Mouse (Mus musculus) embryonic facial prominence, embryonic 13.5 days (tissue): ENCODE data around the gene Gpatch3. TPM values are rescaled to one million over a fixed set of nuclear protein-coding genes. Genes with fewer than 3 reads are reported as not detected.

ENCODE experiments used
- ATAC-seq: fragments of 200-750 bp; cut with Nextera tagmentation; 2 replicates; pipeline ENCODE4 v1.8.0; 2017; ENCODE audit warnings: low read depth; ENCODE audit not compliant: insufficient number of reproducible peaks, insufficient read depth, low FRiP score, low TSS enrichment
- H3K27ac ChIP-seq: fragments of 300-500 bp; sonication (generic); 2 replicates; pipeline ENCODE4 v1.5.1; 2015; ENCODE audit warnings: moderate library complexity, mild to moderate bottlenecking, inconsistent platforms
- H3K27me3 ChIP-seq: fragments of 300-500 bp; sonication (generic); 2 replicates; pipeline ENCODE4 v1.6.1; 2015; ENCODE audit warnings: mild to moderate bottlenecking, inconsistent platforms
- H3K36me3 ChIP-seq: fragments of 300-500 bp; sonication (generic); 2 replicates; pipeline ENCODE4 v1.6.1; 2015; ENCODE audit warnings: mild to moderate bottlenecking, inconsistent platforms
- H3K4me1 ChIP-seq: fragments of 300-500 bp; sonication (generic); 2 replicates; pipeline ENCODE4 v1.6.1; 2015; ENCODE audit warnings: inconsistent platforms
- H3K4me2 ChIP-seq: fragments of 300-500 bp; sonication (generic); 2 replicates; pipeline ENCODE4 v1.6.1; 2015; ENCODE audit warnings: moderate library complexity, mild to moderate bottlenecking, inconsistent platforms
- H3K4me3 ChIP-seq: fragments of 300-500 bp; sonication (generic); 2 replicates; pipeline ENCODE4 v1.5.1; 2015; ENCODE audit warnings: mild to moderate bottlenecking, inconsistent platforms
- H3K9ac ChIP-seq: fragments of 300-500 bp; sonication (generic); 2 replicates; pipeline ENCODE4 v1.6.1; 2015; ENCODE audit warnings: mild to moderate bottlenecking, inconsistent platforms
- H3K9me3 ChIP-seq: fragments of 300-500 bp; sonication (generic); 2 replicates; pipeline ENCODE4 v1.6.1; 2016; ENCODE audit warnings: inconsistent platforms
- WGBS: fragments of 180-500 bp; shearing (Covaris S2); methylation state at CpG from one replicate; pipeline ENCODE4 v1.1.7; 2015; ENCODE audit warnings: mixed read lengths; 5-methylcytosine and 5-hydroxymethylcytosine counted together
- polyA plus RNA-seq: library from polyadenylated mRNA; unstranded; fragments of >200 nt; fragmentation: Nextera tagmentation; extraction: Ambion mirVana; gene quantifications from 2 replicates; pipeline ENCODE4 v1.2.1, GENCODE M21; 2015

Gene Gpatch3
- polyA plus RNA-seq = 9.5 and 9.9 TPM in 2 replicates

- Histone ChIP-seq H3K27ac (peak within 1 kb of the TSS; percentile 85), H3K4me3 (peak within 1 kb of the TSS; percentile 95), H3K9ac (peak within 1 kb of the TSS; percentile 93), H3K9me3 (no peaks in the 10 kb centered on the region), H3K36me3 (peaks cover 14% of the 10 kb centered on the region), H3K4me1 (peaks cover 9% of the 10 kb centered on the region), H3K4me2 (peak within 1 kb of the TSS; percentile 88), H3K27me3 (no peaks in the 10 kb centered on the region)
- ATAC-seq = peak; percentile 81
- 7% methylated on average over 44 of the region's 44 CpGs for WGBS
Observed at GRCm38 (mm10) chr4:133574070-133574842, at the start of gene Gpatch3. Gene Gpatch3, plus strand, starts transcription at chr4:133574745.

- Histone ChIP-seq H3K4me2 (no peak overlapping the region), H3K4me1 (no peaks in the 10 kb centered on the region), H3K27ac (no peak overlapping the region), H3K27me3 (no peaks in the 10 kb centered on the region; the same call in 1 of the 2 replicates), H3K9ac (no peak overlapping the region), H3K9me3 (no peaks in the 10 kb centered on the region), H3K36me3 (peaks cover 58% of the 10 kb centered on the region), H3K4me3 (no peak overlapping the region)
- WGBS = 74% methylated on average over 16 of the region's 16 CpGs
- no peak for ATAC-seq
Observed at GRCm38 (mm10) chr4:133527788-133528187, 46.8 kb upstream of the Gpatch3 start.

- H3K27ac ChIP-seq = no peak overlapping the region
- H3K27me3 ChIP-seq = no peaks in the 10 kb centered on the region
- H3K36me3 ChIP-seq = peaks cover 99% of the 10 kb centered on the region
- no peaks in the 10 kb centered on the region for H3K4me1 ChIP-seq
- no peak overlapping the region for H3K4me3 ChIP-seq
- WGBS = 88% methylated on average over 3 of the region's 3 CpGs
- H3K9me3 ChIP-seq = no peaks in the 10 kb centered on the region
- H3K4me2 ChIP-seq = no peak overlapping the region
- no peak for ATAC-seq
- no peak overlapping the region for H3K9ac ChIP-seq
Observed at GRCm38 (mm10) chr4:133532777-133533176, 41.8 kb upstream of the Gpatch3 start.

DNA sequence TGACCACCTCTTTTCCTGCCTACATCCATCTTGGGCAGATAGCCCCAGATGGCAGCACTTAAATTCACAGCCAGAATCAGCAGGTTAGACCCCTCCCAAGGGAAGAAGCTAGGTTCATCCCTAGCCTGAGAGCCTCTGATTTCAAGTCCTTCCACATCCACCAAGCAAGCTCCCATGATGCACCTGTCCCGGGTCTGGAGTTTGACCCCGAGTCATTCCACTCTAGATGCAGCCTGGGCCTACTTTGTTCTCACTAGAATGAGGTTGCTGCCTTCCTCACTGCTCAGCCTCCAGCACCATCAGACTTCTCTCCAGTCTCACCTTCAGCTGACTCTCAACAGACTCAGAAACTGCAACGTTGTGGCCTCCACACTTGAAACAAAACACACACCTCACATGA, 38.5 kb upstream of the Gpatch3 start:
- Histone ChIP-seq H3K36me3 (peaks cover 98% of the 10 kb centered on the region), H3K27ac (no peak overlapping the region), H3K4me1 (no peaks in the 10 kb centered on the region), H3K9ac (no peak overlapping the region), H3K4me3 (no peak overlapping the region), H3K27me3 (no peaks in the 10 kb centered on the region), H3K9me3 (no peaks in the 10 kb centered on the region), H3K4me2 (no peak overlapping the region)
- ATAC-seq = no peak
- 89% methylated on average over 3 of the region's 3 CpGs for WGBS

GRCm38 (mm10) chr4:133536652-133537051, 37.9 kb upstream of the Gpatch3 start:
- 92% methylated on average over 5 of the region's 5 CpGs for WGBS
- no peak overlapping the region for H3K4me2 ChIP-seq
- H3K4me1 ChIP-seq = no peaks in the 10 kb centered on the region
- no peak overlapping the region for H3K27ac ChIP-seq
- H3K36me3 ChIP-seq = peaks cover 98% of the 10 kb centered on the region
- no peaks in the 10 kb centered on the region for H3K27me3 ChIP-seq
- H3K4me3 ChIP-seq = no peak overlapping the region
- no peak for ATAC-seq
- no peak overlapping the region for H3K9ac ChIP-seq
- no peaks in the 10 kb centered on the region for H3K9me3 ChIP-seq

DNA sequence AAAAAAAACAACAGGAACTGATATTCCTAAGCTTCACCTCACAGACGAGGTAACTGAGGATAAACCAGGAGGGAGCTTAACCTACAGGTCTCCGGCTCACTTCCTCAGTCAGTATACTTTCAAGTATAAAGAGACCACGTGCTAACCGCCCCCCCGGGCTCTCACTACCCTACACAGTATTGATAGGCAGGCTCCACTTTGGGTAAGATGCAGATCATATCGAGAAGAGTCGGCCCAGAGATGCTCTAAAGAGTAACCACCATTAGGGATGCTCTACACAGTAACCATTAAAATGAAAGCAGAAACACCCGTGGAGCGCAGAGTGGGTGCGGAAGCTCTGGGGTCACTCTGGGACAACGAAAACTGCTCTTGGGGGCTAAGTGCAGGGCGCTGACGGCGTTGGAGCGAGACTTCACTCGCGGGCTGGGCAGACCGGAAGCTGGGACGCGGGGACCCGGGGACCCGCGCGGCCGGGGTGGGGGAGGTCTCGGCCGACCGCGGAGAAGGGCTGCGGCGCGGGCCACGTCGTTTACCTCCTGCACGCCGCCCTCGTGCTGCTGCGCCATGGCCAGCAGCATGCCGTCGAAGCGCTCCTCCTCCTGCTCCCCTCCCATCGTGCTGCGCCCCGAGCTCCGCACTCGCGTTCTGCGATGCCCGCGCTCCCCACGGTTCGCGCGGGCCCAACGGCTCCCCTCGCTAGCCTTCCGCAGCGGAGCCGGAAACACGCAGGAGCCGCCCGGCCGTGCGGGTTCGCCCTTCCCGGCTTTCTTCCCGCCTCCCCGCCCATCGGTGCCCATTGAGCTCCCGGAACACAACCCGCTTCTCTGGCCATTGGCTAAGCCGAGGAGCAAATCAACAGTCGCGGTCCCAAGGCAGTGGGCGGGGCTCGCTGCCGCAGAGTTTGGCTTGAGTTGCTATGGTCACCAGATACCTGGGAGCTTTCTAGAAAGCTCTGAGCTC, 29.0 kb upstream of the Gpatch3 start, which contains the start of gene Nudc:
Gene Nudc, minus strand, starts transcription at position 725 of the 960 bp plus-strand sequence.
- Histone ChIP-seq H3K4me2 (peak within 1 kb of the TSS; percentile 68), H3K4me3 (peak within 1 kb of the TSS; percentile 77), H3K4me1 (peaks cover 18% of the 10 kb centered on the region), H3K27me3 (no peaks in the 10 kb centered on the region), H3K36me3 (peaks cover 34% of the 10 kb centered on the region), H3K27ac (peak within 1 kb of the TSS; percentile 58), H3K9me3 (no peaks in the 10 kb centered on the region), H3K9ac (peak within 1 kb of the TSS; percentile 87)
- ATAC-seq = peak; percentile 96
- under 1% methylated on average over 76 of the region's 77 CpGs for WGBS

DNA sequence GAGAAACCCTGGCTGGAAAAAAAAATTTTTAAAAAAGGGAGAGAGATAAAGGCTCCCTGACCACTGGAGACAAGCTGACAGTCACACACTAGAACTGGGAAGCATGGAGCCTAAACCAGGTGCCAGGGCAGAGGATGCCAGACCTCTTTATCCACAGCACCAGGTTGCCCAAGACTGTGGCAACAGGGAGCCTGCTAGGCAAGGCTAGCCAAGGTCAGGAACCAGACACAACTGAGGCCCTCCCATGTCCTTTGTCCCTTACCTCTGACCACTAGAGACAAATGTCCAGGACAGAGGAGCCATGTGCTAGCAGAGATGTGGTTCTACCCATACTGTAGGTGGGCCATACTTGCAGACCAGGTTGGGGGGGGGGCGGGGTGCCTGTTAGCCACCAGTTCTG, 22.5 kb upstream of the Gpatch3 start:
- no peak overlapping the region for H3K4me3 ChIP-seq
- H3K4me2 ChIP-seq = no peak overlapping the region
- H3K27ac ChIP-seq = no peak overlapping the region
- H3K36me3 ChIP-seq = no peaks in the 10 kb centered on the region
- H3K27me3 ChIP-seq = peaks cover 11% of the 10 kb centered on the region
- no peaks in the 10 kb centered on the region for H3K4me1 ChIP-seq
- WGBS = 92% methylated on average over 1 of the region's 1 CpGs
- no peak overlapping the region for H3K9ac ChIP-seq
- no peaks in the 10 kb centered on the region for H3K9me3 ChIP-seq
- ATAC-seq = no peak

- H3K4me3 ChIP-seq = no peak within 1 kb of the TSS
- peaks cover 11% of the 10 kb centered on the region for H3K27me3 ChIP-seq
- H3K27ac ChIP-seq = no peak within 1 kb of the TSS
- no peak within 1 kb of the TSS for H3K4me2 ChIP-seq
- 71% methylated on average over 10 of the region's 10 CpGs for WGBS
- H3K9ac ChIP-seq = no peak within 1 kb of the TSS
- H3K4me1 ChIP-seq = no peaks in the 10 kb centered on the region
- no peaks in the 10 kb centered on the region for H3K36me3 ChIP-seq
- ATAC-seq = no peak
- H3K9me3 ChIP-seq = no peaks in the 10 kb centered on the region
Observed at GRCm38 (mm10) chr4:133552768-133553447, 21.6 kb upstream of the Gpatch3 start, which contains the start of gene Nr0b2. Gene Nr0b2, plus strand, starts transcription at chr4:133553376.

GRCm38 (mm10) chr4:133553448-133554330, 20.9 kb upstream of the Gpatch3 start:
- no peak overlapping the region for H3K4me2 ChIP-seq
- H3K27ac ChIP-seq = no peak overlapping the region
- H3K4me3 ChIP-seq = no peak overlapping the region
- H3K9me3 ChIP-seq = no peaks in the 10 kb centered on the region
- H3K4me1 ChIP-seq = no peaks in the 10 kb centered on the region
- no peak overlapping the region for H3K9ac ChIP-seq
- no peak for ATAC-seq
- peaks cover 11% of the 10 kb centered on the region for H3K27me3 ChIP-seq
- 77% methylated on average over 19 of the region's 19 CpGs for WGBS
- no peaks in the 10 kb centered on the region for H3K36me3 ChIP-seq

DNA sequence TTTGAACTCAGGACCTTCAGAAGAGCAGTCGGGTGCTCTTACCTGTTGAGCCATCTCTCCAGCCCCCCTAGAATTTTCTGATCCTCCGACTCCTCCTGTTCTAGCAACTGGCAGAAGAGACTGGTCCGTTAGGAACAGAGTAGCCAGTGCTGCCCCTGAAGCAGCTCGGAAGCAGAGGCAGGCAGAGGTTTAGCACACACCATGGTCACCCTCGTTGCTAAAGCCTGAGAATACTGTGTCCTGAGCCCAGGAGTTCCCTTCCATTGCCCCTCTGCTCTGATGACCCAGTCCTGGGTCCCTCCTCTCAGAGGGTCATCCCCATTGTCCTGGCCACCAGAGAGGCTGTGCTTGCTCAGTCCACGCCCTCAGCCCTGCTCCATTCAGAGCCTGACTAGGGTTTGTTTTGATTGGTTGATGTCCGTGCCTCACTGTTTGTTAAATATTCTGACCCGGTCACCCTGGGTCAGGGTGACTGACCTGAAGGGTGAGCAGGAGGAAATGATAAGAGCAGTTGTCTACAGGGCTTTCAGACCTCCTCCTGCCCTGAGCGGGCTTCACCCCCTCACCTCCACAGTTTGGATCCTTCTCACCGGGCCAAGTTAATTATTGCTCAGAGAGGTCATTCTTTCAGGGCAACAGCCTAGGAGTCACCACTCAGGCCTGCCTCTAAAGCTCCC, 17.4 kb upstream of the Gpatch3 start:
- ATAC-seq = no peak

More for the DNA sequence above, 17.4 kb upstream of the Gpatch3 start:
- Histone ChIP-seq H3K27me3 (peaks cover 7% of the 10 kb centered on the region), H3K4me1 (no peaks in the 10 kb centered on the region), H3K27ac (no peak overlapping the region), H3K4me2 (no peak overlapping the region), H3K9ac (no peak overlapping the region), H3K4me3 (no peak overlapping the region), H3K36me3 (no peaks in the 10 kb centered on the region), H3K9me3 (no peaks in the 10 kb centered on the region)
- WGBS = 29% methylated on average over 10 of the region's 10 CpGs
